Mouse (Mus musculus): ENCODE measurements around the gene Snrpb2. TPM values are rescaled to one million over a fixed set of nuclear protein-coding genes. Genes with fewer than 3 reads are reported as not detected.
A peak's percentile ranks its signal among the peaks of the same experiment; 100 is the strongest.

The Snrpb2 gene
- total RNA-seq, 2 experiments from 2014 or later = 64.6 to 65.3 TPM

DNA sequence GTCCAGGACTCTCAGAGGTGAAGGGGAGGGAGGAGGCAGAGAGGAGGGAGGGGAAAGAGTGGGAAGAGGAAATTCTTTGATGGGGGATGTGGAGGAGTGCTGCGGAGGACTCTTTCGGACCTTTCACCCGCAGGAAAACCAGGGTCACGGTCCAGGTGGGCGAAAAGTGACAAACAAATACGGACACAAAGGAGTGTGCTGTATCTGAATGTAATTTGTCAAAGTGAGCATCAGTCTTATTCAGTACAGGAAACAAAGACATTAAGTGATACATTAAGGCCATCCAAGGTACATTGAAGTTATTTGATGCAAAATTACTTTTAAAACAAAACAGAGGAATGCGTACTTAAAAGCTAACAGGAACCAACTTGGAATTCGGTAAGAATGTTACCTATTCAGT is 27.0 kb downstream of the Snrpb2 start:
- DNase-seq (ENCODE audit: low spot score in 2 of 2) = no peak

DNA sequence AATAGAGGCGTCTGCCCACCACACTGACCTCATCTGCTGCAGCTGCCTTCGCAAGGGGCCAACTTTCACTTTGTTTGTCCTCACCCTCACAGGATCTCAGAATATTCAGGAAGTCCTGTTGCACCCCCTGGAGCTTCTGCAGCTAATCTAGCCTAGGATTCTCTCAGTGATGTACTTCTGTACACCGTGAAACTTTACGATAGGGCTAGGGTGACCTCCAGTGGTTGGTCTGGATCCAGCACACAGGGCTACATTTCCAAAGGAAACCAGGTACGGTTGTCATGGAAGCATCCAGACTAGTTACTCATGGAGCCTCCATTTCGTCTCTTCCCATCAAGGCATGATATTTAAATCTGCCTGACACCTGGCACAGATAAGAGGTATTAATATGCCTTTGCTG is 30.9 kb downstream of the Snrpb2 start:
- peak in 1 of 2 experiments; percentile 6 for DNase-seq (ENCODE audit: low spot score in 2 of 2)

DNA sequence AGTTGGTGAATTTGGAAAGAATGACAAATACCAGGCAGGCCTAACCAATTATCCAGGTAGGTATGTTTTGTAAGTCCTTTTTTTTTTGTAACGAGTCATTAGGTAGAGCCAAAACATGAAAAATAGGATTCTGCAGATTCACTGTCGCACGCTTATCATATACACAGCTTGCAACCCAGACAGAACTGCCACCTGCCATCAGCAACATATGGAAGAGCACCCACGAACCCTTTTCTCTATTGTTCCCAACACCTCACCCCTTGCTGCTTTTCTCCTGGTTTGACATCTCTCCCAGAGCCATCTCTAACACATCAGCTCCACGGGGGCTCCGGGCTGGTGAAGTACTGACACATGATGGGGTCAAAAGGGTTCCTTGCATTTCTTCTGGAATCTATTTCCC is 31.9 kb downstream of the Snrpb2 start:
- no peak for DNase-seq (ENCODE audit: low spot score in 2 of 2)

DNA sequence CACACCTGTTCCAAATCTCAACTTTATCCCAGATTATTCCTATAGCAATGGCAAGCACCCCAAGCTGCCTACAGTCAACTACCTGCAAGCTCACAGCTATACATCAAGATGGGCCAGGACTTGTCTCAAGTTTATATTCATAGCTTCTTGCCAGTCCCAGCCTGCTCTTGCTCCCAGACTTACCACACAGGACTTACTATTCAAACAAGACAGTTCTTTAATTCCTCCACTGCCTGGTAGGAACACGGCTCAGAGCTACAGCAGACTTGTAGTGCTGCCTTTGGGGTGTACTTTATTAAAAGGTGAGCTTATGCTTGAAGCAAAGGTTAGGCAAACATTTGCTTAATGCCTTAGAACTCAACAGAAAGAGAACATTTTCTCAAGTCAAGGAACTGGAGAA is 34.3 kb downstream of the Snrpb2 start:
- DNase-seq (ENCODE audit: low spot score in 2 of 2) = no peak

DNA sequence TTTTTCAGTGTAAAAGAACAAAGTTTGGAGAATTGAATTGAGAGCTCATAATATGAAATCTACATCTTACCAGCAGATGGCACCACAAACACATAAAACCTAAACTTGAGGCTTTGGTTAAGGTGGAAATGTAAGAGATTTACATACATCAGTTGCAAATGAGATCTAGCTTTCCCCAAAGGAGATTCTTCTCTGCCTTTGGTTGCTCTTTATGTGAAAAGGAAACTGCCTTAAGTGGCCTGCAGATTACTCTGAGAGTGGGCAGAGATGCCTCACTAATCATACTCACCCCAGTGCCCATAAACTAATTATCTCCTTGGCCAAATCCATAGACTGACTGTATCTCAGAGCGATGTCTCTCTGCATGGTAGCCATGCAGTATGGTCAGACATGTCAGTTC is 51.0 kb downstream of the Snrpb2 start:
- no peak for DNase-seq (ENCODE audit: low spot score in 2 of 2)

DNA sequence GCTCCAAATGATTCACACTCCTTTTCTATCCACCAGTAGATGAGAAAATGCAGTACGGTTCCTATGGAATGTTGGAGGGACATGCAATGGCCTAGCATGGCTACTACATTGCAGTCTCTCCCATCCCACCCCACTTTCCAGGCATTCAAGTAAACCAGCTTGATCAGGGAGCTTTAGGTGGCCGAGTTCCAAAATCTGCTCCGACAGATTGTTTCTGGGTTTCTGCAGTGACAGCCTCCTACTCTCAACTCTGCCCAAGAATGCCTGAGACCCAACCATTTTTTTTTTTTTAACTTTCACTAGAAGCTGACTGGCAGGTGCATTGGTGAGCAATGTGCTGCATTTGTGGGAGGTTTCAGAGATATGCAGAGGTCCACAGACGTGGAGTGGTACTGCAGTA is 51.9 kb downstream of the Snrpb2 start:
- no peak for DNase-seq (ENCODE audit: low spot score in 2 of 2)

DNA sequence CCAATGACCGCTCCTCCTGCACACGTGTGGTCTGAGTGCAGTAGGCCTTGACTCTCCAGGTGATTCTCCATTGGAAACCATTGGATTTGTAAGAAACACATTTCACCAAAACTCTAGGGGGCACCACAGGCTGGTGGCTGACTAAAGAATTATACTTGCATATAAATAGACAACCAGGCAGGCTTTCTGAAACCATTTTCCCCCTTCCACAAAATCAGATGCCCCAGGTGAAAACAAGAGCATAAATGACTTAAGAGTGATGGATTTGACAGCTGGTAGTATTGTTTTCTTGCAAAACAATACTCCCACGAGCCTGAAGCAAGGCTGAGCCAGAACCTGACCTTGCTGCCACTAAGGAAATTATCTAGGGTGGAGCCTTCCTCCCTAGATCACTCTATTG is 54.6 kb downstream of the Snrpb2 start:
- no peak for DNase-seq (ENCODE audit: low spot score in 2 of 2)

DNA sequence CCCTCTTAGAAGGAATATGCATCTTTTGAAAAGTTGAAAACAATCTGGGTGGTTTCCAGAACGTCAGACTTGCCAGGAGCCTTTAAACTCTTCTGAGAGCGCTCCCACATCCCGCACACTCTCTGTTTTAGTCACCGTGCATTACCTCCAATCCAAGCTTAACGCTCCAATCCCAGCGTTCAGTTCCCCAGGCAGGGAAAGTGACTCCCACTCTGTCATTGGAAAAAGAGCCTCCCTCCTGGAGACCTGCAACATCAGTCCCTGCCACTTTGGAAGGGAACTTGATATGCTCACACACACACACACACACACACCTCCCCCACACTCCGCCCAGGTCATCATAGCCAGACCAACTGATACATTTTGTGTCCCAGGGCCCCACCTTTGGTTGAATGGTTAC is 55.4 kb downstream of the Snrpb2 start:
- no peak for DNase-seq (ENCODE audit: low spot score in 2 of 2)

Other genes with a start within 250 kb of the Snrpb2 start
- 10 to 100 TPM; 22.6 to 26.0 TPM for gene Kif16b, start 161.5 kb upstream of the Snrpb2 start, total RNA-seq (2021)
- gene Otor, start 15.4 kb downstream of the Snrpb2 start, total RNA-seq (2021) = not detected

Data from adrenal gland, postnatal 4 days (tissue).